Mouse (Mus musculus): Measurements from ENCODE around the gene Gnaz.

- TF ChIP-seq CTCF (IDR thresholded peaks at IDR 0.05; ENCODE audit: low read depth, low read length) (no peak), GATA1 (IDR thresholded peaks at IDR 0.05; ENCODE audit: borderline replicate concordance, low read length) (no peak), TAL1 (conservative IDR thresholded peaks at IDR 0.05; ENCODE audit: low read depth, low read length) (no peak)
These were observed 14.0 kb upstream of the Gnaz start for GRCm38 (mm10) chr10:74952830-74953443.
